Mouse (Mus musculus): ENCODE data around the gene Schip1.

DNA sequence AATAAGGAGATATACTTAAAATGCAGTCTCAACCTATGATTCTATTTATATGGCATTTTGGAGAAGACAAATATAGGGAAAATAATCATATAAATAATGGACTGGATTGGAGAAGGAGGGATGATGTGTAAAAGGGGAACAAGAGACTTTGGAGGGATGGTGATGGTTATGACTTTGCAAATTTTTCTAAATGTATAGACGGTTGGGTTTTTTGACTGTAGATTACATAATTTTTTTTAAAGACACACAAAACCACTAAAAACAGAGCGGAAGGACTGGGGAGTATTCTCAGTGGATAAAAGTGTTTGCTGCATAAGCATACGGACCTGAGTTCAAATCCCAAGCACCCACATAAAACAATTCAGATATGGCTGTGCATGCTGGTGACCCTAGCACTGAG is 156.8 kb downstream of the Schip1 start:
- no peak for TF ChIP-seq CTCF (IDR thresholded peaks at IDR 0.05; ENCODE audit: low read depth)
- TF ChIP-seq EP300 (IDR thresholded peaks at IDR 0.05; ENCODE audit: low read depth) = no peak
